Mouse (Mus musculus) lung, embryonic 16.5 days (tissue): ENCODE results near the gene Gpx7. TPM values are rescaled to one million over a fixed set of nuclear protein-coding genes. Genes with fewer than 3 reads are reported as not detected.
"Not testable (repeated sequence)": the region's sequence is repeated elsewhere in the genome, so short reads cannot be mapped to it uniquely, and the experiment has no call there.

Experiments used
- ATAC-seq: fragments of 200-750 bp; cut with Nextera tagmentation; 2 replicates; pipeline ENCODE4 v1.8.0; 2017; ENCODE audit warnings: low read depth, mild to moderate bottlenecking, moderate library complexity
- H3K27ac ChIP-seq: fragments of 300-500 bp; sonication (generic); 2 replicates; pipeline ENCODE4 v1.5.1; 2014; ENCODE audit warnings: mild to moderate bottlenecking, control low read depth, low read length
- H3K27me3 ChIP-seq: fragments of 300-500 bp; sonication (generic); 2 replicates; pipeline ENCODE4 v1.6.1; 2014; ENCODE audit warnings: low read depth, low read length, mixed read lengths; ENCODE audit not compliant: control insufficient read depth, insufficient read depth
- H3K36me3 ChIP-seq: fragments of 300-500 bp; sonication (generic); 2 replicates; pipeline ENCODE4 v1.6.1; 2014; ENCODE audit warnings: low read length; ENCODE audit not compliant: control insufficient read depth, insufficient read depth
- H3K4me1 ChIP-seq: fragments of 300-500 bp; sonication (generic); replicated peaks from 2 replicates; pipeline ENCODE4 v1.6.1; 2014; ENCODE audit warnings: low read length, mixed read lengths; ENCODE audit not compliant: control insufficient read depth, insufficient read depth
- H3K4me2 ChIP-seq: fragments of 300-500 bp; sonication (generic); 2 replicates; pipeline ENCODE4 v1.6.1; 2014; ENCODE audit warnings: low read depth, low read length, control low read depth
- H3K4me3 ChIP-seq: fragments of 300-500 bp; sonication (generic); 2 replicates; pipeline ENCODE4 v1.5.1; 2014; ENCODE audit warnings: mild to moderate bottlenecking, low read length, control low read depth
- H3K9ac ChIP-seq: fragments of 300-500 bp; sonication (generic); 2 replicates; pipeline ENCODE4 v1.6.1; 2014; ENCODE audit warnings: low read length, control low read depth
- H3K9me3 ChIP-seq: fragments of 300-500 bp; sonication (generic); 2 replicates; pipeline ENCODE4 v1.6.1; 2016; ENCODE audit warnings: low read length; ENCODE audit not compliant: control insufficient read depth
- WGBS: fragments of 180-500 bp; shearing (Covaris S2); extraction: QIAGEN DNeasy Blood & Tissue Kit; methylation state at CpG from one replicate; pipeline ENCODE4 v1.1.7; 2014; 5-methylcytosine and 5-hydroxymethylcytosine counted together
- polyA plus RNA-seq: library from polyadenylated mRNA; unstranded; fragments of >200 nt; fragmentation: Nextera tagmentation; extraction: Ambion mirVana; gene quantifications from 2 replicates; pipeline ENCODE4 v1.2.1, GENCODE M21; 2015

Gpx7 gene
- polyA plus RNA-seq, 1 experiment from 2014 or later = 90.6 TPM

- H3K27me3 ChIP-seq = no peaks in the 10 kb centered on the region
- 6% methylated on average over 18 of the region's 18 CpGs for WGBS
- no peaks in the 10 kb centered on the region for H3K36me3 ChIP-seq
- no peak overlapping the region for H3K4me3 ChIP-seq
- H3K4me1 ChIP-seq = peaks cover 39% of the 10 kb centered on the region
- ATAC-seq = peak; percentile 75
- no peaks in the 10 kb centered on the region for H3K9me3 ChIP-seq
- H3K27ac ChIP-seq = peak overlapping the region; percentile 86
- peak overlapping the region; percentile 46 for H3K9ac ChIP-seq
- H3K4me2 ChIP-seq = peak overlapping the region; percentile 35
These were observed 44.2 kb downstream of the Gpx7 start for GRCm38 (mm10) chr4:108362321-108363261.

- H3K9ac ChIP-seq = peak overlapping the region; percentile 46
- ATAC-seq = peak; percentile 37
- peak overlapping the region; percentile 42 for H3K4me3 ChIP-seq
- H3K36me3 ChIP-seq = no peaks in the 10 kb centered on the region
- H3K9me3 ChIP-seq = no peaks in the 10 kb centered on the region
- H3K4me1 ChIP-seq = peaks cover 44% of the 10 kb centered on the region
- H3K4me2 ChIP-seq = peak overlapping the region; percentile 50
- peak overlapping the region; percentile 78 for H3K27ac ChIP-seq
- 5% methylated on average over 28 of the region's 28 CpGs for WGBS
- H3K27me3 ChIP-seq = no peaks in the 10 kb centered on the region
These were observed 46.4 kb downstream of the Gpx7 start for GRCm38 (mm10) chr4:108360136-108361055.

GRCm38 (mm10) chr4:108358498-108358897 lies 48.3 kb downstream of the Gpx7 start:
- H3K4me1 ChIP-seq = peaks cover 41% of the 10 kb centered on the region

GRCm38 (mm10) chr4:108357458-108357857 lies 49.3 kb downstream of the Gpx7 start:
- no peak overlapping the region for H3K27ac ChIP-seq
- H3K9me3 ChIP-seq = no peaks in the 10 kb centered on the region
- H3K4me1 ChIP-seq = peaks cover 32% of the 10 kb centered on the region
- no peaks in the 10 kb centered on the region for H3K27me3 ChIP-seq
- no peak for ATAC-seq
- H3K36me3 ChIP-seq = no peaks in the 10 kb centered on the region
- 90% methylated on average over 8 of the region's 8 CpGs for WGBS
- no peak overlapping the region for H3K9ac ChIP-seq
- H3K4me2 ChIP-seq = no peak overlapping the region
- H3K4me3 ChIP-seq = no peak overlapping the region

More at GRCm38 (mm10) chr4:108358498-108358897, 48.3 kb downstream of the Gpx7 start:
- Histone ChIP-seq H3K4me3 (no peak overlapping the region), H3K27me3 (no peaks in the 10 kb centered on the region), H3K9me3 (no peaks in the 10 kb centered on the region), H3K4me2 (no peak overlapping the region), H3K9ac (no peak overlapping the region), H3K27ac (no peak overlapping the region), H3K36me3 (no peaks in the 10 kb centered on the region)
- no peak for ATAC-seq
- 49% methylated on average over 4 of the region's 4 CpGs for WGBS

GRCm38 (mm10) chr4:108353591-108353990 lies 53.2 kb downstream of the Gpx7 start:
- not testable (repeated sequence) for H3K9me3 ChIP-seq, H3K4me3 ChIP-seq, H3K9ac ChIP-seq, H3K27me3 ChIP-seq, H3K36me3 ChIP-seq, H3K4me2 ChIP-seq, H3K27ac ChIP-seq, ATAC-seq
- H3K4me1 ChIP-seq = peaks cover 36% of the 10 kb centered on the region

- WGBS = 3% methylated on average over 8 of the region's 8 CpGs
- H3K27me3 ChIP-seq = no peaks in the 10 kb centered on the region
- H3K36me3 ChIP-seq = no peaks in the 10 kb centered on the region
- peaks cover 38% of the 10 kb centered on the region for H3K4me1 ChIP-seq
- peak; percentile 63 for ATAC-seq
- no peak overlapping the region for H3K4me3 ChIP-seq
- peak overlapping the region; percentile 1; the same call in 1 of the 2 replicates for H3K9ac ChIP-seq
- no peaks in the 10 kb centered on the region for H3K9me3 ChIP-seq
- H3K4me2 ChIP-seq = peak overlapping the region; percentile 11; the same call in 1 of the 2 replicates
- peak overlapping the region; percentile 64 for H3K27ac ChIP-seq
These were observed 55.9 kb downstream of the Gpx7 start for GRCm38 (mm10) chr4:108350819-108351218.

Other genes starting within 250 kb of the Gpx7 start
- gene Echdc2, start 241.5 kb downstream of the Gpx7 start, polyA plus RNA-seq = 49.4 and 50.5 TPM in 2 replicates
- 0.09 and 0.14 TPM in 2 replicates for gene Zyg11a, start 188.9 kb downstream of the Gpx7 start, polyA plus RNA-seq
- gene Zyg11b, start 105.9 kb downstream of the Gpx7 start, polyA plus RNA-seq = 9.6 and 9.9 TPM in 2 replicates
- gene Coa7, start 78.8 kb downstream of the Gpx7 start, polyA plus RNA-seq = 39.2 and 43.1 TPM in 2 replicates
- 0.55 and 1.2 TPM in 2 replicates for gene Shisal2a, start 23.6 kb downstream of the Gpx7 start, polyA plus RNA-seq
- gene Tut4, start 52.5 kb upstream of the Gpx7 start, polyA plus RNA-seq = 53.9 and 57.7 TPM in 2 replicates
- 79.9 and 80.4 TPM in 2 replicates for gene Prpf38a, start 172.4 kb upstream of the Gpx7 start, polyA plus RNA-seq
- gene Orc1, start 172.5 kb upstream of the Gpx7 start, polyA plus RNA-seq = 8.0 and 8.9 TPM in 2 replicates
- gene Cc2d1b, start 213.0 kb upstream of the Gpx7 start, polyA plus RNA-seq = 30.0 and 30.2 TPM in 2 replicates